In the genomic region with DNA sequence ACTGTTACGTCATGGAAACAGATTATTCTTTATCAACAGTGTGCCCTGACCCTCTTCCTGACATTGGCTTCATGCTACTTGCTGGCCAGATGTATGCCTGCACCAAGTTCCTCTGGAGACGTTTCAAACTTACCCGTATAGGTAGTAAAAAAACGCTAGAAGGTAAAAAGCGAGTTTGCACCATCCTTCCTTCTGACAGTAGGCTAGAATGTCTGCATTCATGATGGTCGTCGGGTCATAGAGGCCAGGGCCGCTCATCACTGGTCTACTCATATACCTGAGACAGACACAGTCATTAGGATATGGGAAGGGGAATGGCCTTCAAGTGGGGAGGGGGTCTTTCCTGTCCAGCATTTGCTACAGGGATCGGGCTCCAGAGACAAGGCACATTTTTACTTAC, we compare ENCODE assay signal across 27 mouse cellular contexts. TPM values are rescaled to one million over a fixed set of nuclear protein-coding genes. Genes with fewer than 3 reads are reported as not detected.
"Had no signal": no experiment of that assay in that cellular context is flagged by ENCODE, and none has a peak within 500 bp of the region (broad histone marks: within the 10 kb centered on the region; RNA-seq: fewer than 3 reads in every experiment).

No protein-coding gene starts in this region.

- H3K27ac ChIP-seq: embryonic facial prominence, embryonic 10.5 days; embryonic facial prominence, embryonic 12.5 days; embryonic facial prominence, embryonic 13.5 days; embryonic facial prominence, embryonic 15.5 days; forebrain, embryonic 10.5 days; forebrain, embryonic 12.5 days; forebrain, embryonic 13.5 days; forebrain, embryonic 15.5 days; gastrocnemius, adult 2 months; heart, adult 2 months had no signal

- H3K9ac ChIP-seq: embryonic facial prominence, embryonic 12.5 days; embryonic facial prominence, embryonic 13.5 days; embryonic facial prominence, embryonic 15.5 days; forebrain, embryonic 12.5 days; forebrain, embryonic 13.5 days; forebrain, embryonic 15.5 days; forebrain, postnatal 0 days had no signal

- H3K4me1 ChIP-seq: embryonic facial prominence, embryonic 10.5 days; embryonic facial prominence, embryonic 12.5 days; forebrain, embryonic 10.5 days; forebrain, embryonic 12.5 days; forebrain, embryonic 13.5 days; forebrain, embryonic 15.5 days had no signal

- DNase-seq: cerebellum, adult 2 months; cerebellum, adult 8-10 months; cerebellum, adult 9-10 months; cerebellum, adult 9-11 months; cerebellum, postnatal 36 days; embryo, embryonic 11 days; forebrain, postnatal 0 days; gastrocnemius, adult 2 months; gastrocnemius, postnatal 10 days; gastrocnemius, postnatal 14 days; gastrocnemius, postnatal 25 days; gastrocnemius, postnatal 36 days; heart, adult 18-20 months; heart, adult 2 months had no signal

- H3K27me3 ChIP-seq: embryonic facial prominence, embryonic 12.5 days; embryonic facial prominence, embryonic 13.5 days; embryonic facial prominence, embryonic 15.5 days; forebrain, embryonic 12.5 days; forebrain, embryonic 13.5 days; forebrain, embryonic 15.5 days had no signal

- H3K4me2 ChIP-seq: embryonic facial prominence, embryonic 12.5 days; embryonic facial prominence, embryonic 13.5 days; embryonic facial prominence, embryonic 15.5 days; forebrain, embryonic 12.5 days; forebrain, embryonic 13.5 days; forebrain, embryonic 15.5 days had no signal

- H3K4me3 ChIP-seq: embryonic facial prominence, embryonic 10.5 days; embryonic facial prominence, embryonic 12.5 days; embryonic facial prominence, embryonic 13.5 days; embryonic facial prominence, embryonic 15.5 days; erythroblast, embryonic 14.5 days; forebrain, embryonic 10.5 days; forebrain, embryonic 12.5 days; forebrain, embryonic 13.5 days; forebrain, embryonic 15.5 days; gastrocnemius, adult 2 months; heart, adult 2 months had no signal

- ATAC-seq: forebrain, embryonic 13.5 days; forebrain, embryonic 14.5 days; forebrain, embryonic 15.5 days; forebrain, embryonic 16.5 days; forebrain, postnatal 0 days had no signal

- H3K9me3 ChIP-seq: forebrain, embryonic 15.5 days had no signal

RNA-seq across cellular contexts. Expression of a gene that starts 18.4 kb away (rescaled TPM):
- total RNA-seq: gastrocnemius, adult 18-20 months; gastrocnemius, adult 2 months; gastrocnemius, adult 8-10 months had no signal
